Mouse (Mus musculus) neural tube, embryonic 14.5 days (tissue): ENCODE results near the gene Cox17. TPM values are rescaled to one million over a fixed set of nuclear protein-coding genes. Genes with fewer than 3 reads are reported as not detected.

Experiments
- ATAC-seq: fragments of 200-750 bp; cut with Nextera tagmentation; 2 replicates; pipeline ENCODE4 v1.8.0; 2017; ENCODE audit warnings: low read depth, mild to moderate bottlenecking, moderate TSS enrichment, moderate library complexity
- H3K27ac ChIP-seq: fragments of 300-500 bp; sonication (generic); 2 replicates; pipeline ENCODE4 v1.5.1; 2014; ENCODE audit warnings: low read depth, mild to moderate bottlenecking, control low read depth, low read length, moderate library complexity, mixed read lengths
- H3K27me3 ChIP-seq: fragments of 300-500 bp; sonication (generic); 2 replicates; pipeline ENCODE4 v1.6.1; 2014; ENCODE audit warnings: low read length; ENCODE audit not compliant: control insufficient read depth, insufficient read depth
- H3K36me3 ChIP-seq: fragments of 300-500 bp; sonication (generic); 2 replicates; pipeline ENCODE4 v1.6.1; 2014; ENCODE audit warnings: low read length, mixed read lengths; ENCODE audit not compliant: control insufficient read depth, insufficient read depth
- H3K4me1 ChIP-seq: fragments of 300-500 bp; sonication (generic); 2 replicates; pipeline ENCODE4 v1.6.1; 2014; ENCODE audit warnings: low read length; ENCODE audit not compliant: control insufficient read depth, insufficient read depth
- H3K4me2 ChIP-seq: fragments of 300-500 bp; sonication (generic); 2 replicates; pipeline ENCODE4 v1.6.1; 2014; ENCODE audit warnings: mild to moderate bottlenecking, low read depth, low read length, control low read depth
- H3K4me3 ChIP-seq: fragments of 300-500 bp; sonication (generic); 2 replicates; pipeline ENCODE4 v1.5.1; 2014; ENCODE audit warnings: low read depth, low read length, control low read depth, mixed read lengths
- H3K9ac ChIP-seq: fragments of 300-500 bp; sonication (generic); replicated peaks from 2 replicates; pipeline ENCODE4 v1.6.1; 2014; ENCODE audit warnings: low read depth, mild to moderate bottlenecking, control low read depth, low read length, mixed read lengths
- H3K9me3 ChIP-seq: fragments of 300-500 bp; sonication (generic); 2 replicates; pipeline ENCODE4 v1.6.1; 2016; ENCODE audit warnings: low read length; ENCODE audit not compliant: control insufficient read depth
- WGBS: fragments of 180-500 bp; shearing (Covaris S2); extraction: QIAGEN DNeasy Blood & Tissue Kit; methylation state at CpG from one replicate; pipeline ENCODE4 v1.1.7; 2014; 5-methylcytosine and 5-hydroxymethylcytosine counted together
- polyA plus RNA-seq: library from polyadenylated mRNA; unstranded; fragments of >200 nt; fragmentation: Nextera tagmentation; extraction: Ambion mirVana; gene quantifications from 2 replicates; pipeline ENCODE4 v1.2.1, GENCODE M21; 2014

Gene Cox17
- polyA plus RNA-seq, 1 experiment from 2014 or later = 91.6 TPM

GRCm38 (mm10) chr16:38365390-38365789 lies 18.6 kb downstream of the Cox17 start:
- Histone ChIP-seq H3K36me3 (no peaks in the 10 kb centered on the region), H3K4me2 (no peak overlapping the region), H3K27me3 (no peaks in the 10 kb centered on the region), H3K9me3 (no peaks in the 10 kb centered on the region), H3K4me1 (no peaks in the 10 kb centered on the region), H3K27ac (no peak overlapping the region), H3K9ac (no peak overlapping the region), H3K4me3 (no peak overlapping the region)
- ATAC-seq = no peak
- 89% methylated on average over 10 of the region's 10 CpGs for WGBS

- H3K27ac ChIP-seq = no peak overlapping the region
- 92% methylated on average over 4 of the region's 4 CpGs for WGBS
- H3K36me3 ChIP-seq = no peaks in the 10 kb centered on the region
- no peaks in the 10 kb centered on the region for H3K9me3 ChIP-seq
- no peak overlapping the region for H3K9ac ChIP-seq
- ATAC-seq = no peak
- no peak overlapping the region for H3K4me3 ChIP-seq
- H3K4me2 ChIP-seq = no peak overlapping the region
- H3K4me1 ChIP-seq = no peaks in the 10 kb centered on the region
- no peaks in the 10 kb centered on the region for H3K27me3 ChIP-seq
Observed at GRCm38 (mm10) chr16:38366231-38366630, 19.4 kb downstream of the Cox17 start.

GRCm38 (mm10) chr16:38368336-38368735 lies 21.5 kb downstream of the Cox17 start:
- Histone ChIP-seq H3K4me2 (no peak overlapping the region), H3K4me1 (no peaks in the 10 kb centered on the region), H3K27ac (no peak overlapping the region), H3K27me3 (no peaks in the 10 kb centered on the region), H3K9ac (no peak overlapping the region), H3K4me3 (no peak overlapping the region), H3K9me3 (no peaks in the 10 kb centered on the region), H3K36me3 (no peaks in the 10 kb centered on the region)
- no peak for ATAC-seq
- WGBS = 61% methylated on average over 10 of the region's 10 CpGs

GRCm38 (mm10) chr16:38369000-38369399 lies 22.2 kb downstream of the Cox17 start:
- WGBS = 87% methylated on average over 7 of the region's 7 CpGs
- H3K9me3 ChIP-seq = no peaks in the 10 kb centered on the region
- H3K27ac ChIP-seq = no peak overlapping the region
- H3K4me1 ChIP-seq = no peaks in the 10 kb centered on the region
- ATAC-seq = no peak
- no peak overlapping the region for H3K4me3 ChIP-seq
- no peak overlapping the region for H3K9ac ChIP-seq
- H3K36me3 ChIP-seq = no peaks in the 10 kb centered on the region
- H3K4me2 ChIP-seq = no peak overlapping the region
- no peaks in the 10 kb centered on the region for H3K27me3 ChIP-seq

- H3K27me3 ChIP-seq = no peaks in the 10 kb centered on the region
- ATAC-seq = no peak
- no peaks in the 10 kb centered on the region for H3K9me3 ChIP-seq
- no peak overlapping the region for H3K27ac ChIP-seq
- no peak overlapping the region for H3K9ac ChIP-seq
- no peaks in the 10 kb centered on the region for H3K4me1 ChIP-seq
- H3K36me3 ChIP-seq = no peaks in the 10 kb centered on the region
- H3K4me3 ChIP-seq = no peak overlapping the region
- H3K4me2 ChIP-seq = no peak overlapping the region
- 90% methylated on average over 8 of the region's 8 CpGs for WGBS
Observed at GRCm38 (mm10) chr16:38369431-38369830, 22.6 kb downstream of the Cox17 start.

GRCm38 (mm10) chr16:38369992-38370484 lies 23.2 kb downstream of the Cox17 start:
- H3K4me2 ChIP-seq = no peak overlapping the region
- no peak overlapping the region for H3K9ac ChIP-seq
- no peaks in the 10 kb centered on the region for H3K9me3 ChIP-seq
- H3K4me3 ChIP-seq = no peak overlapping the region
- 86% methylated on average over 4 of the region's 4 CpGs for WGBS
- H3K4me1 ChIP-seq = no peaks in the 10 kb centered on the region
- ATAC-seq = no peak
- no peaks in the 10 kb centered on the region for H3K36me3 ChIP-seq
- H3K27ac ChIP-seq = no peak overlapping the region
- H3K27me3 ChIP-seq = no peaks in the 10 kb centered on the region

GRCm38 (mm10) chr16:38370633-38371374 lies 24.0 kb downstream of the Cox17 start:
- ATAC-seq = no peak
- Histone ChIP-seq H3K4me1 (no peaks in the 10 kb centered on the region), H3K9me3 (no peaks in the 10 kb centered on the region), H3K27ac (no peak overlapping the region), H3K36me3 (no peaks in the 10 kb centered on the region), H3K27me3 (no peaks in the 10 kb centered on the region), H3K4me2 (no peak overlapping the region), H3K9ac (no peak overlapping the region), H3K4me3 (no peak overlapping the region)
- WGBS = 79% methylated on average over 8 of the region's 8 CpGs

- ATAC-seq = no peak
- H3K9ac ChIP-seq = no peak overlapping the region
- 91% methylated on average over 15 of the region's 15 CpGs for WGBS
- H3K4me2 ChIP-seq = no peak overlapping the region
- no peak overlapping the region for H3K4me3 ChIP-seq
- no peaks in the 10 kb centered on the region for H3K27me3 ChIP-seq
- H3K9me3 ChIP-seq = no peaks in the 10 kb centered on the region
- no peak overlapping the region for H3K27ac ChIP-seq
- H3K4me1 ChIP-seq = no peaks in the 10 kb centered on the region; the same call in 1 of the 2 replicates
- H3K36me3 ChIP-seq = no peaks in the 10 kb centered on the region
Observed at GRCm38 (mm10) chr16:38371705-38372296, 25.0 kb downstream of the Cox17 start.

- Histone ChIP-seq H3K4me1 (no peaks in the 10 kb centered on the region; the same call in 1 of the 2 replicates), H3K9ac (no peak overlapping the region), H3K27me3 (no peaks in the 10 kb centered on the region), H3K9me3 (no peaks in the 10 kb centered on the region), H3K36me3 (no peaks in the 10 kb centered on the region), H3K27ac (no peak overlapping the region), H3K4me2 (no peak overlapping the region), H3K4me3 (no peak overlapping the region)
- no peak for ATAC-seq
- WGBS = 91% methylated on average over 4 of the region's 4 CpGs
Observed at GRCm38 (mm10) chr16:38372876-38373275, 26.1 kb downstream of the Cox17 start.
